Mouse (Mus musculus) midbrain, embryonic 10.5 days (tissue): ENCODE measurements around the gene Ndufa12. TPM values are rescaled to one million over a fixed set of nuclear protein-coding genes. Genes with fewer than 3 reads are reported as not detected.

Experiments
- DNase-seq: peaks from one replicate; pipeline ENCODE4 v3.0.0-alpha.2; 2017; ENCODE audit warnings: low spot score
- H3K27ac ChIP-seq: fragments of 300-500 bp; sonication (generic); replicated peaks from 2 replicates; pipeline ENCODE4 v1.5.1; 2016; ENCODE audit warnings: mild to moderate bottlenecking
- H3K27me3 ChIP-seq: fragments of 300-500 bp; sonication (generic); 2 replicates; pipeline ENCODE4 v1.6.1; 2016; ENCODE audit warnings: low read depth, mild to moderate bottlenecking; ENCODE audit not compliant: poor library complexity, severe bottlenecking
- H3K36me3 ChIP-seq: fragments of 300-500 bp; sonication (generic); 2 replicates; pipeline ENCODE4 v1.6.1; 2016; ENCODE audit warnings: mild to moderate bottlenecking, moderate library complexity
- H3K4me1 ChIP-seq: fragments of 300-500 bp; sonication (generic); 2 replicates; pipeline ENCODE4 v1.6.1; 2016
- H3K4me3 ChIP-seq: fragments of 300-500 bp; sonication (generic); 2 replicates; pipeline ENCODE4 v1.5.1; 2016; ENCODE audit warnings: mild to moderate bottlenecking, moderate library complexity
- H3K9me3 ChIP-seq: fragments of 300-500 bp; sonication (generic); replicated peaks from 2 replicates; pipeline ENCODE4 v1.6.1; 2016; ENCODE audit warnings: mild to moderate bottlenecking
- WGBS: fragments of 180-500 bp; shearing (Covaris S2); methylation state at CpG from one replicate; pipeline ENCODE4 v1.1.7; 2016; 5-methylcytosine and 5-hydroxymethylcytosine counted together
- polyA plus RNA-seq: library from polyadenylated mRNA; unstranded; fragments of >200 nt; fragmentation: Nextera tagmentation; extraction: Ambion mirVana; gene quantifications from 2 replicates; pipeline ENCODE4 v1.2.1, GENCODE M21; 2016

The Ndufa12 gene
- polyA plus RNA-seq: 601 and 607 TPM in 2 replicates

DNA sequence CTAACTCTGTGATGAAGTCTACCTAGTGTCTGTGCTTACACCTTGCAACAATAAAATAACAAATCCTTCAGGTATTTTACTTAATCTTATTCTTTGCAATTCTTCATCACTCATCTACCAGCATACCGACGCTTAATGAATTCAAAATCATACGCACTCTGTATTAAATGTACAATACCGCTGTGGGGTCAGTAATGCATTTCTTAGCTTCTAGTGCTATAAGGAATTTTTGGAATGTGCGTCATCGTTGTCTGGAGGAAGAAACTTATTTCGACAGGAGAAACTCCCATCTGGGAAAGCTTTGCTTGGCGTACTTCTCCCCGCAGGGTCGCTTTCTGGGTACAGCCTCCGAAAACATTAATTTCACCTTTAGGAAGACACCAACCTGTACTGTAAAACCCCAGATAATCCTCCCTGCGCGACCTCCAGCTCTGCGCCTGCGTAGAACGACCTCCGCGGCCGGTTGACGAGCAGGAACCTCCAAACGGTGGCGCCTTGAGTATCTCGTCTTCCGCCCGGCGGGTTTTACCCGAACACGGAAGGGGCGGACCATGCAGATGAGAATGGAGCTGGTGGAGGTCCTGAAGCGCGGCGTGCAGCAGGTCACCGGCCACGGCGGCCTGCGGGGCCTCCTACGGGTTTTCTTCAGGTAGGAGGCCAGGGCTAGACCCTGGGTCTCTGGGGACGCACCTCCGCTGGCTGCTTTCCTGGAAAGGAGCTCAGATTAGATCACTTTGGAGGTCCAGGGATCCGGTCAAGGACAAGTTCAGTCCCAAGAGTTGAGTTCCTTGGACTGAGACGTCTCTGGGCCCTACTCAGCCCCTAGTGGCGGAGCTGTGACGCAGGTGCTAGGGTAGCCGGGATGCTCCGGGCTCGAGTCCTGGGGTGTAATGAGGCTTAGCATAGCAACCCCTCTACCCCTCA, at the start of gene Ndufa12:
Gene Ndufa12, plus strand, starts transcription at position 239 of the 924 bp plus-strand sequence.
- Histone ChIP-seq H3K9me3 (no peaks in the 10 kb centered on the region), H3K27me3 (no peaks in the 10 kb centered on the region), H3K4me1 (peaks cover 19% of the 10 kb centered on the region), H3K4me3 (peak within 1 kb of the TSS; percentile 83), H3K27ac (peak within 1 kb of the TSS; percentile 93), H3K36me3 (peaks cover 55% of the 10 kb centered on the region)
- DNase-seq: peak; percentile 96
- 1% methylated on average over 46 of the region's 46 CpGs for WGBS

DNA sequence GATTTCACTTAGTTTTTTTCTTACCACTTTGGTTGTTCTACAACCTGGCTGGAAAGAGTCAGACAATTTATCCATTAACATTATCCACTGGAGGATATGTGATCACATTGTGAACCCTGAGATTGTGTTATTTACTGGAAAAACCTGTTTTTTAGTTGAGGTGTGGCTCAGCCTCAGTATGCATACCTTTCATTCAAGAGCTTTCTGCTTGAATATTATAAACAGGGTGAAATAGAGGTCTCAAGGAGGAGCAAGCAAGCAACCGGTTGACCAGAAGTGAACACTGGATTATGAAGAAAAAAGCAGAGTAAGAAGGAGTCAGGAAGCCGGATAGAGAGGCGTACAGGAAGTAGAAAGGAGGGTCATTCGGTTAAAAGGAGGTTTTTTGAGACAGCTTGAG, 47.0 kb upstream of the Ndufa12 start:
- Histone ChIP-seq H3K36me3 (peaks cover 31% of the 10 kb centered on the region), H3K4me1 (peaks cover 26% of the 10 kb centered on the region), H3K4me3 (no peak overlapping the region), H3K27ac (no peak overlapping the region), H3K27me3 (no peaks in the 10 kb centered on the region), H3K9me3 (no peaks in the 10 kb centered on the region)
- no peak for DNase-seq
- 88% methylated on average over 4 of the region's 4 CpGs for WGBS

DNA sequence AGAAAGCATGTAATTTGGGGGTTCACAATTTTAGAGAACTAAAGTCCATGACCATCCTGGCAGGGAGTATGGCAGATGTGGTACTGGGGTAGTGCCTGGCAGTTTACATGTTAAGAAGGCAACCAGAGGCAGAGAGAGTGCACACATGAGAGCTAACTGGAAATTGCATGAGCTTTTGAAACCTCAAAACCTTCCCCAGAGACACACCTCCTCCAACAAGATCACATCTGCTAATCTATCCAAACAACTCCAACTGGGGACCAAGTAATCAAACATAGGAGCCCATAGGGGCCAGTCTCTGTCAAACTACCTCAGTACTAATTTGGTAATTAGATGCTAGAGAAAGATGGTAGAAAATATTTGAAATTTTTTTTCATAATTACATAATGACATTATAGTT, 44.7 kb upstream of the Ndufa12 start:
- no peak overlapping the region for H3K4me3 ChIP-seq
- no peaks in the 10 kb centered on the region for H3K27me3 ChIP-seq
- no peaks in the 10 kb centered on the region for H3K9me3 ChIP-seq
- H3K4me1 ChIP-seq: peaks cover 12% of the 10 kb centered on the region
- H3K27ac ChIP-seq: no peak overlapping the region
- DNase-seq: no peak
- peaks cover 53% of the 10 kb centered on the region for H3K36me3 ChIP-seq

DNA sequence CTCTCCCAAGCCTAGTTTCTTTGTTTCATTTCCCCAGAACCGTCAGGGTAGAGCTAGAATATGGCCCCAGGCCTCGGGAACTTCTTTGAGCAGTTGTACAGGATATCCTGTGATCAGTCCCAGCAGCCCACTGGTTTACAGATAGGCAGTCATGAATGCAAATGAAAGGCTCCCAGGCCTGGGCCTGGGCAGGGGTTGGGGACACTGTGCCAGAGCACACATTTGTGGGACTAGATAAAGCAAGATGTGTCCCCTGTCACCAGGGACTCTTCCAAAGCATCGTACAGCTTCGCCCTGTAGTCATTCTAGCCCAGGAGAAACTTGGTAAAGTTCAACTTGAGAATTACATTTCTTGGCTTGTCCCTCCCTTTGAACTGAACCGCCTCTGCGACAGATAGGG, 39.6 kb upstream of the Ndufa12 start:
- Histone ChIP-seq H3K27ac (no peak overlapping the region), H3K4me1 (no peaks in the 10 kb centered on the region)

DNA sequence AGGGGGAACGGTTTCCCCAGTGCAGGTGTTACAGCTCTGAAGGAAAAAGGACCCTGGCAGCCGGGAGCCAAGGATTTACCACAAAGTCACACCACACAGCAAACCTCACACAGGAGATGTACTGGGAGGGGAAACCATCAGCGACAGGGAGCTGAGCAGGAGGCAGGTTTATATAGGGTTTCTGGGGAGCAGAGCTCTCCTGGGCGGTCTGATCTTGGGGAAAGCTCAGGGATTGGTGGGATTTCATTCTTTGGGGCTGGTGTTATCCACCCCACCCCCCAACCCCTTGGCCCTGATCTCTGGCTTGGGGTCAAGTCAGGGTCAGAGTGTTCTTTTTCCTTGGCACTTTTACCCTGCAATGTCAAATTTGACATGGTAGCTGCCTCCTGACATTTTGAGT, 39.1 kb upstream of the Ndufa12 start:
- WGBS: 88% methylated on average over 4 of the region's 4 CpGs
- no peak for DNase-seq
- H3K4me1 ChIP-seq: no peaks in the 10 kb centered on the region
- no peak overlapping the region for H3K4me3 ChIP-seq
- H3K27me3 ChIP-seq: no peaks in the 10 kb centered on the region
- H3K27ac ChIP-seq: no peak overlapping the region
- H3K36me3 ChIP-seq: peaks cover 88% of the 10 kb centered on the region
- H3K9me3 ChIP-seq: no peaks in the 10 kb centered on the region

More for the DNA sequence above, 39.6 kb upstream of the Ndufa12 start:
- no peaks in the 10 kb centered on the region for H3K27me3 ChIP-seq
- no peak for DNase-seq
- 93% methylated on average over 6 of the region's 6 CpGs for WGBS
- peaks cover 83% of the 10 kb centered on the region for H3K36me3 ChIP-seq
- no peak overlapping the region for H3K4me3 ChIP-seq
- no peaks in the 10 kb centered on the region for H3K9me3 ChIP-seq

DNA sequence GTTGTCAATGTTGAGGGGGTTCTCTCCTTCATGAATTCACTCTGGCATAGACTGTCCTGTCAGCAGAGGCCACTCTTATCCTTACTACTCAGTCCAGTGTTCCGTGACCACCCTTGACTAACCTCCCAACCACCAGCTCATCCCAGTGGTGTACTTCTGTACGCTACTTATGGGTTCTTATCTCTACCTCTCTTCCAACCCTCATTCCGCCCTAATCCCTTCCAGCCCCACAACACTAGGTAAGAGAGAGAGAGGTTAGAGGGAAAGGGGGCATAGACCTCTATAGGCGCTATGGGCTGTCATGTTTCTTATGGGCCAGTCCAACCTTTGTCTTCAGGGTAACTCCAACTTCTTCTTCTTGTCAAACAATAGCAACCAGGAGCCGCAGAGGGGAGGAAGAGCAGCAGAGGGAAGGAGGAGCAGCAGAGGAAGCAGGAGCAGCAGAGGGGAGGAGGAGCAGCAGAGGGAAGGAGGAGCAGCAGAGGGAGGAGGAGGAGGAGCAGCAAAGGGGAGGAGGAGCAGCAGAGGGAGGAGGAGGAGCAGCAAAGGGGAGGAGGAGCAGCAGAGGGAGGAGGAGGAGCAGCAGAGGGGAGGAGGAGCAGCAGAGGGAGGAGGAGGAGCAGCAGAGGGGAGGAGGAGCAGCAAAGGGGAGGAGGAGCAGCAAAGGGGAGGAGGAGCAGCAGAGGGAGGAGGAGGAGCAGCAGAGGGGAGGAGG, 37.3 kb upstream of the Ndufa12 start:
- Histone ChIP-seq H3K9me3 (no peaks in the 10 kb centered on the region), H3K36me3 (peaks cover 89% of the 10 kb centered on the region), H3K27me3 (no peaks in the 10 kb centered on the region), H3K27ac (no peak overlapping the region), H3K4me3 (no peak overlapping the region), H3K4me1 (no peaks in the 10 kb centered on the region)
- DNase-seq: no peak
- WGBS: 89% methylated on average over 5 of the region's 5 CpGs

DNA sequence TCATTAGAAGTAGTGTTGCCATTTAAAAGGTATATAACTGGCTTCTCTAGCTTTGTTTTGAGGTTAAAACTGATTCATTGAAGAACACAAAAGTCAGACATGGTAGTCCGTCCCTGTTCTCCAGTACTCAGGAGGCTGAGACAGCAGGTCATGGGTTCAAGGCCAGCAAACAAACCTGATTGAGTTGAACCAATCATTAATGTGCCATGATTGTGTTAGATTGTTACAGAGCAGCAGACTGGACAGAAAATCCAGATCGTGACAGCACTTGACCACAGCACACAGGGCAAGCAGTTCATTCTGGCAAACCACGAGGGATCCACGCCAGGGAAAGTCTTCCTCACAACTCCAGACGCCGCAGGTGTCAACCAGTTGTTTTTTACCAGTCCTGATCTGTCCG, 36.5 kb upstream of the Ndufa12 start:
- Histone ChIP-seq H3K36me3 (peaks cover 90% of the 10 kb centered on the region), H3K4me1 (no peaks in the 10 kb centered on the region), H3K27ac (no peak overlapping the region), H3K27me3 (no peaks in the 10 kb centered on the region), H3K9me3 (no peaks in the 10 kb centered on the region), H3K4me3 (no peak overlapping the region)
- 96% methylated on average over 7 of the region's 7 CpGs for WGBS
- no peak for DNase-seq

DNA sequence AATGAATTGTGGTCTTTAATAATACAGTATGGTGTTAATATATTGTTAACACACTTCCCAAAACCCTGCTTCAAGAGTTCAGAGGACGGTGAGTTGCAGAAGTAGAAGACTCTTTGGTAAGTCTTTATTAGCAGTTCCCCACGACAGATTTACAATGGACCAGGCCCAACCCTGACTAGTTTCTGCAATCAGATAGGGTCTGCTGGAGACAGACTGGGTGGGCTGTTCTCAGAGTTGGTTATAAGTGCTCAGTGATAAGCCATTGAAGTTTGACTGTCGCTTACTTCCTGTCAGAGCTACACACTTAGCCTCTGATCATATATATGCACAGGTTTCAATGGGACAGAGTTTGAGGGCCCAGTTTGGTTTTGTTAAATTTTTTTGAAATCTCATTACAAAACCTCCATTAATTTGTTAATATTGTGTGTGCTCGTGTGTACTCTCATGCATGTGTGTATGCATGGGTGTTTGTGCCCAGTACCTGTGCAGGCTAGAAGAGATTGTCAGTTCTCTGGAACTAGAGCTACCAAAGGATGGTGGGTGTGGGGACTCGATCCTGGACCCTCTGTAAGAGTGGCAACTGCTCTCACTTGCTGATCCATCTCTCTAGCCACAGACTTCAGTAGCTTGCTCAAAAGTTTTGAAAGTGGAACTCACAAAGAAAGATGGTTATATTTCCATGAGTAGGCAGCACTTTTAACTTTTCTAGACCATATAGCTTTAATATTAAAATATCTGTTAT, 34.2 kb upstream of the Ndufa12 start:
- Histone ChIP-seq H3K9me3 (no peaks in the 10 kb centered on the region), H3K27ac (no peak overlapping the region), H3K4me3 (no peak overlapping the region), H3K36me3 (peaks cover 90% of the 10 kb centered on the region), H3K27me3 (no peaks in the 10 kb centered on the region), H3K4me1 (no peaks in the 10 kb centered on the region)
- no peak for DNase-seq
- 81% methylated on average over 5 of the region's 5 CpGs for WGBS

DNA sequence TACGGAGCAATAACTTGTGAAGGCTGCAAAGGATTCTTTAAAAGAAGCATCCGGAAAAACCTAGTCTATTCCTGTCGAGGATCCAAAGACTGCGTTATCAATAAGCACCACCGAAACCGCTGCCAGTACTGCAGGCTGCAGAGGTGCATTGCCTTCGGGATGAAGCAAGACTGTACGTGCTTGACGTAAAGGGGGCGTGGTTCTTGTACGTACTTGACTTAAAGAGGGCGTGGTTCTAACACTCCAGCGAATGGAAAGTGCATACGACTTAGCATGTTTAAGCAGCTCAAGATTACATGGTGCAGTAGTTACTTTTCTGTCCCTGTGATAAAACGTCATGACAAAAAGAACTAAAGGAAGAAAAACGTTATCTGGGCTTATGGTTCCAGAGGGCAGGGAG, 33.1 kb upstream of the Ndufa12 start:
- Histone ChIP-seq H3K36me3 (peaks cover 90% of the 10 kb centered on the region), H3K4me1 (no peaks in the 10 kb centered on the region), H3K27ac (no peak overlapping the region), H3K4me3 (no peak overlapping the region), H3K27me3 (no peaks in the 10 kb centered on the region), H3K9me3 (peaks cover 8% of the 10 kb centered on the region; the same call in 1 of the 2 replicates)
- no peak for DNase-seq
- WGBS: 91% methylated on average over 16 of the region's 16 CpGs

DNA sequence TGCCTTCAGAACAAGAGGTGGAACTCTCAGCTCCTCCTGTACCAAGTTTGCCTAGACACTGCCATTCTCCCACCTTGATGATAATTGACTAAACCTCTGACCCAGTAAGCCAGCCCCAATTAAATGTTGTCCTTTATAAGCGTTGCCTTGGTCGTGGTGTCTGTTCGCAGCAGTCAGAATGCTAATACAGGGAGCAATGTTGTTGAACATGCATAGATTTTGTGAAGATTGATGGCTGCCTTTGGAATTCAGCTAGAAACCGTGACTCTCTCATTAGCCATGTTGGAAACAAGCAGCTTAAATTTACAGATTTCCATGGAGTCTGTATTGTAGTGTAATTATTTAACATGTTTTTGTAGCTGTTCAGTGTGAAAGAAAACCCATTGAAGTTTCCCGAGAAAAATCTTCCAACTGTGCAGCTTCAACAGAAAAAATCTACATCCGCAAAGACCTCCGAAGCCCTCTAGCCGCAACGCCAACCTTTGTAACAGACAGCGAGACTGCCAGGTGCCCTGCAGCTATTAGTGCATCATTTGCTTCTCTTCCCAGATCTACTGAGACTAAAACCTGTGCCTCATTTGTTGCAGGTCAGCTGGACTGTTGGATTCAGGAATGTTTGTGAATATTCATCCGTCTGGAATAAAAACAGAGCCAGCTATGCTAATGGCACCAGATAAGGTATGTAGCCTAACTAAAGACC, 31.3 kb upstream of the Ndufa12 start:
- no peak overlapping the region for H3K27ac ChIP-seq
- no peak overlapping the region for H3K4me3 ChIP-seq
- WGBS: 93% methylated on average over 11 of the region's 11 CpGs
- peaks cover 90% of the 10 kb centered on the region for H3K36me3 ChIP-seq
- H3K4me1 ChIP-seq: peaks cover 12% of the 10 kb centered on the region
- DNase-seq: no peak
- peaks cover 8% of the 10 kb centered on the region; the same call in 1 of the 2 replicates for H3K9me3 ChIP-seq
- no peaks in the 10 kb centered on the region for H3K27me3 ChIP-seq

DNA sequence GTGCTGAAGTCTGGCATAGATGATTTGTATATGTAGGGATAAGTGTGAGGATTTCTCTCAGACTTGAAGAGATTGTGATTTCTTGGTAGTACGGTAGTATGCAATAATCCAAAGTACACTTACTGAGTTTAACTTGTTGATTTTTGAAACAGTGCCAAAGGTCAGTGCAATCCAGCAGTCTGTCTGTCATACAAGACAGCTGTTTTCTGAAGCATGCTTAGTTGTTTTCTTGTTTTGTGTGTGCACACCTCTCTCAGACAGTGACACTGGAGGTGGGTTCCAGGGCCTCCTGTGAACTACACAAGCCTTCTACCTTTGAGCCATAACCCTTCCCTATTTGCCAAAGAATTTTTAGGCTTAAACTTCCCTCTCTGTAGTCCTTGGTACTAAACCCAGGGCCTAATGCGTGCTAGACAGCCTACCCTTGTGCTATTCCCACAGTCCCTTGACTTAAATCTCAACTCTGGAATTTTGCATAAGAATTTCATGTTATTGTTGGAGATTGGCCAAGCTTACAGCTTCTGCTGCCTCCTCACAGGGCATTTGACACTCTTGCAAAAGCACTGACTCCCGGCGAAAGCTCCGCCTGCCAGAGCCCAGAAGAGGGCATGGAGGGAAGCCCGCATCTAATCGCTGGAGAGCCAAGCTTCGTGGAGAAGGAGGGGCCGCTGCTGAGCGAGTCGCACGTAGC, 26.9 kb upstream of the Ndufa12 start:
- peaks cover 94% of the 10 kb centered on the region for H3K36me3 ChIP-seq

More for the DNA sequence above, 26.9 kb upstream of the Ndufa12 start:
- Histone ChIP-seq H3K4me3 (peak overlapping the region; percentile 11; the same call in 1 of the 2 replicates), H3K4me1 (peaks cover 27% of the 10 kb centered on the region), H3K27me3 (no peaks in the 10 kb centered on the region), H3K27ac (peak overlapping the region; percentile 57), H3K9me3 (peaks cover 8% of the 10 kb centered on the region; the same call in 1 of the 2 replicates)
- 48% methylated on average over 12 of the region's 12 CpGs for WGBS
- DNase-seq: peak; percentile 26
